Mouse (Mus musculus): ENCODE data around the gene Mt2. TPM values are rescaled to one million over a fixed set of nuclear protein-coding genes. Genes with fewer than 3 reads are reported as not detected.

Gene Mt2
- polyA plus RNA-seq, 1 experiment = 340 TPM

GRCm38 (mm10) chr8:94180561-94180908 is 8.1 kb downstream of the Mt2 start:
- TF ChIP-seq CTCF (IDR thresholded peaks at IDR 0.05; ENCODE audit: borderline replicate concordance, insufficient read depth, low read length) (no peak), POLR2A (IDR thresholded peaks at IDR 0.05; ENCODE audit: low read depth, low read length) (no peak)
- Histone ChIP-seq H3K27ac (ENCODE audit: insufficient read depth, low read length) (no peak overlapping the region), H3K4me3 (ENCODE audit: insufficient read depth, low read length) (peak overlapping the region; percentile 70), H3K4me1 (ENCODE audit: control insufficient read depth, insufficient read depth, low read length) (peaks cover 2% of the 10 kb centered on the region; the same call in 1 of the 2 replicates)

DNA sequence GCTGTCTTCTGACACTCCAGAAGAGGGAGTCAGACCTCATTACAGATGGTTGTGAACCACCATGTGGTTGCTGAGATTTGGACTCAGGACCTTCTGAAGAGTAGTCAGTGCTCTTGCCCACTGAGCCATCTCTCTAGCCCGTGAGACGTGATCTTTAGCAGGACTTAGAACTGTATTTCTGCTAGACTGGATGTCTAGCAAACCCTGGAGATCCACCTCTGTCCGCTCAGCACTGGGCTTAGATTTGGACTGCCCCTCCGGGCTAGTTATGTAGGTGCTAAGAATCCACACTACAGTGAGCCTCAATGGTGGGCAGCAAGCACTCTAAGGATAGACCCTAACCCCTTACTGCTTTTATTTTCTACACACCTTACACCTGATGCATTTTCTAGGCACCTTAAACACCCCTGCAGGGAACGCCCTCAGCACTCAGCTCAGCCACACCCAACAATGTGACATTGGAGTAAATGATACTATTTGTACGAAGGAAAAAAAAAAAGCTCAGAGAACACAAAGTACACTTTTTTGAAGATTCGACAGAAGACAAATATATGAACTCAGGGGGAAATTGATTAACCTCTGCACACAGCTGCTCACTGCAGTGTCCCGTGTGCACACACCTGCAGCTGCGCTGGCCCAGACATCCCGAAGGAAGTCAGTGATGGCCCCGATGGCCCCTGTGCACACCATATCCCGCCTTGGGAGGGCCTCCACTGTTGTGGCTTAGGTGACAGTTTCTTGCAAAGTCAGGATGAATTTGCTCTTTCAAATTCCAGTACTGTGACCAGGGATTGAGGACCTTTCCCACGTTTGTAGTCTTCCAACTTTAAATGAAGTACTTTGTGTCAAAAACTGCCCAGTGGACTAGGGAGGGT is 9.8 kb downstream of the Mt2 start:
- TF ChIP-seq POLR2A (IDR thresholded peaks at IDR 0.05; ENCODE audit: low read depth, low read length) (no peak), CTCF (IDR thresholded peaks at IDR 0.05; ENCODE audit: borderline replicate concordance, insufficient read depth, low read length) (no peak)
- Histone ChIP-seq H3K4me3 (ENCODE audit: insufficient read depth, low read length) (no peak overlapping the region), H3K4me1 (ENCODE audit: control insufficient read depth, insufficient read depth, low read length) (peaks cover 2% of the 10 kb centered on the region; the same call in 1 of the 2 replicates), H3K27ac (ENCODE audit: insufficient read depth, low read length) (no peak overlapping the region)

- H3K4me1 ChIP-seq (ENCODE audit: control insufficient read depth, insufficient read depth, low read length) = peaks cover 2% of the 10 kb centered on the region; the same call in 1 of the 2 replicates
- TF ChIP-seq POLR2A (IDR thresholded peaks at IDR 0.05; ENCODE audit: low read depth, low read length) (peak; percentile 59), CTCF (IDR thresholded peaks at IDR 0.05; ENCODE audit: borderline replicate concordance, insufficient read depth, low read length) (peak; percentile 37)
- H3K27ac ChIP-seq (ENCODE audit: insufficient read depth, low read length) = peak overlapping the region; percentile 31; the same call in 1 of the 2 replicates
- 0 out of 2 replicates have a peak overlapping the region, but pooled peaks have one; percentile 5 for H3K4me3 ChIP-seq (ENCODE audit: insufficient read depth, low read length)
Observed at GRCm38 (mm10) chr8:94183117-94183516, 10.7 kb downstream of the Mt2 start.

DNA sequence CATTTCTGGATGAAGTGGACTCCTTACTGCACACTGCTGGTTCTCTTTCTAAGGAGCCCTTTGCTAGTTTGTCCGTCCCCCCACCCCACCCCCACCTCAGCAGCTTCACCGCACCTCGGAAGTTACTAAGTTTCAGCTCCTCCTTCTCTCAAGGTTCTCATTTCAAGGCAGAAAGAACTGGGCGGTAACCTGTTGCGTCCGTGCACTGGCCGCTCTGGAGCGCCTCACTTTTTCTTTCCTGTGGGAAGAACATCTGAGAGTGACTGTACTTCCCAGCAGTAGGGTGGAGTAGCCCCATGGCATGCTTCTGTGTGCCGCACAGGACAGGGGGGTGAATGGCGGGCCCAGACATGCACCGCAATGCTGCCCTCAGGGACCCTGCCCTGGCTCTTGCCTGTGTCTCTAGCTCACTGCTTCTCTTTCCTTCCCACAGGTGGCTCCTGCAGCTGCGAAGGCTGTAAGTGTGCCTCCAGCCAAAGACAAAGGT is 11.9 kb downstream of the Mt2 start:
- no peak overlapping the region for H3K27ac ChIP-seq (ENCODE audit: insufficient read depth, low read length)
- TF ChIP-seq POLR2A (IDR thresholded peaks at IDR 0.05; ENCODE audit: low read depth, low read length) = no peak
- no peak for TF ChIP-seq CTCF (IDR thresholded peaks at IDR 0.05; ENCODE audit: borderline replicate concordance, insufficient read depth, low read length)
- H3K4me3 ChIP-seq (ENCODE audit: insufficient read depth, low read length) = no peak overlapping the region
- H3K4me1 ChIP-seq (ENCODE audit: control insufficient read depth, insufficient read depth, low read length) = peaks cover 2% of the 10 kb centered on the region; the same call in 1 of the 2 replicates

DNA sequence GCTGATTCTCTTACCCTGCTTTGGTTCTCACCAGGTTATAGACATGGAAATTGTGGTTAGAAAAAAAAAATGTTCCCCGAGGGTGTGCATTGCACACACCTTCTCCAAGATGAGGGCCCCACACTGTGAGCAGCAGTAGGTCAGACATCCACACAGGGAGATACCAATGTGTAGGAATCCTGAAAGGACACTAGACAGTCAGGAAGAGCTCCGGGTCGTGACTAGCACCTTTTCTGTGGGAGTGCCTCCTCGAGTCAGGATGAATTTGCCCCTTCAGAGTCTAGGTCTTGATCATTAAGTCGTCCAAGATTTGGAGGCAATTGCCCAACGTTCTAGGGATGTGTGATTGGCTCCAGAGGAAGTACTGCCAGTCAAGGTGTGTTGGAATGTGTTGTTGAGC is 13.3 kb downstream of the Mt2 start:
- no peak overlapping the region for H3K27ac ChIP-seq (ENCODE audit: insufficient read depth, low read length)
- H3K4me1 ChIP-seq (ENCODE audit: control insufficient read depth, insufficient read depth, low read length) = peaks cover 5% of the 10 kb centered on the region
- no peak for TF ChIP-seq CTCF (IDR thresholded peaks at IDR 0.05; ENCODE audit: borderline replicate concordance, insufficient read depth, low read length)
- no peak for TF ChIP-seq POLR2A (IDR thresholded peaks at IDR 0.05; ENCODE audit: low read depth, low read length)
- H3K4me3 ChIP-seq (ENCODE audit: insufficient read depth, low read length) = no peak overlapping the region

DNA sequence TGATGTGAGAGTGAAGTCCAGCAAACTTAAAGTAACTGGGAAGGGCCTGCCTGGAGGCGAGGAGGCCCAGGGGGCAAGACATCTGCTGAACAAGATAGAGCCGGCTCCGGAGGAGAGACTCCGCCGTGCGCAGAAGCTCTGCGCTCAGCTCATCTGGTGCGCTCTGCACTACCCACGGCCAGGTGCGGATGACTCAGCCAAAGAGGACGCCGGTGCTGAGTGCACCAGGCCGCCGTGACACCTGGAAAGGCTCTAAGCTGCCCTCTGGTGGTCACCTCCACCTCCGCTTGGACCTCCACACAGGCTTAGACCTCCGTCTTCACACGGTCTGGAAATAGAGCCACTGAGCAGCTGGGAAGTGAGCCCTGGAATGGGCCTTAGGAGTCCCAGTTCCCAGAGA is 14.1 kb downstream of the Mt2 start:
- TF ChIP-seq CTCF (IDR thresholded peaks at IDR 0.05; ENCODE audit: borderline replicate concordance, insufficient read depth, low read length) = peak; percentile 56; the same call in 1 of the 2 replicates
- TF ChIP-seq POLR2A (IDR thresholded peaks at IDR 0.05; ENCODE audit: low read depth, low read length) = no peak
- peaks cover 5% of the 10 kb centered on the region for H3K4me1 ChIP-seq (ENCODE audit: control insufficient read depth, insufficient read depth, low read length)
- H3K27ac ChIP-seq (ENCODE audit: insufficient read depth, low read length) = no peak overlapping the region
- H3K4me3 ChIP-seq (ENCODE audit: insufficient read depth, low read length) = no peak overlapping the region

- no peak overlapping the region for H3K4me3 ChIP-seq (ENCODE audit: insufficient read depth, low read length)
Observed at GRCm38 (mm10) chr8:94187290-94188002, 15.0 kb downstream of the Mt2 start.

GRCm38 (mm10) chr8:94189275-94190031 is 17.0 kb downstream of the Mt2 start:
- TF ChIP-seq CTCF (IDR thresholded peaks at IDR 0.05; ENCODE audit: borderline replicate concordance, insufficient read depth, low read length) (no peak), POLR2A (IDR thresholded peaks at IDR 0.05; ENCODE audit: low read depth, low read length) (no peak)
- H3K4me3 ChIP-seq (ENCODE audit: insufficient read depth, low read length) = no peak overlapping the region
- peaks cover 3% of the 10 kb centered on the region; the same call in 1 of the 2 replicates for H3K4me1 ChIP-seq (ENCODE audit: control insufficient read depth, insufficient read depth, low read length)
- H3K27ac ChIP-seq (ENCODE audit: insufficient read depth, low read length) = no peak overlapping the region

More at GRCm38 (mm10) chr8:94187290-94188002, 15.0 kb downstream of the Mt2 start:
- H3K27ac ChIP-seq (ENCODE audit: insufficient read depth, low read length) = no peak overlapping the region
- TF ChIP-seq POLR2A (IDR thresholded peaks at IDR 0.05; ENCODE audit: low read depth, low read length) = no peak
- no peak for TF ChIP-seq CTCF (IDR thresholded peaks at IDR 0.05; ENCODE audit: borderline replicate concordance, insufficient read depth, low read length)
- H3K4me1 ChIP-seq (ENCODE audit: control insufficient read depth, insufficient read depth, low read length) = peaks cover 5% of the 10 kb centered on the region

- TF ChIP-seq POLR2A (IDR thresholded peaks at IDR 0.05; ENCODE audit: low read depth, low read length) = no peak
- TF ChIP-seq CTCF (IDR thresholded peaks at IDR 0.05; ENCODE audit: borderline replicate concordance, insufficient read depth, low read length) = no peak
- Histone ChIP-seq H3K4me3 (ENCODE audit: insufficient read depth, low read length) (no peak overlapping the region), H3K27ac (ENCODE audit: insufficient read depth, low read length) (no peak overlapping the region), H3K4me1 (ENCODE audit: control insufficient read depth, insufficient read depth, low read length) (peaks cover 4% of the 10 kb centered on the region; the same call in 1 of the 2 replicates)
Observed at GRCm38 (mm10) chr8:94191101-94191691, 18.7 kb downstream of the Mt2 start.

Data from embryonic fibroblast, embryonic 13.5 days (primary cell).